Mouse (Mus musculus): ENCODE results near the gene Rbfox1. TPM values are rescaled to one million over a fixed set of nuclear protein-coding genes. Genes with fewer than 3 reads are reported as not detected.

Rbfox1 gene
- polyA plus RNA-seq, 1 experiment from 2014 or later, result 2.7 TPM

GRCm38 (mm10) chr16:5997651-5998050, 112.5 kb downstream of the Rbfox1 start:
- ATAC-seq (ENCODE audit: insufficient number of reproducible peaks, insufficient read depth, low FRiP score, low read depth), result no peak
- Histone ChIP-seq H3K9me3 (ENCODE audit: control insufficient read depth, low read depth, low read length) (no peaks in the 10 kb centered on the region), H3K4me1 (ENCODE audit: control insufficient read depth, insufficient read depth, low read length) (no peaks in the 10 kb centered on the region), H3K36me3 (ENCODE audit: control insufficient read depth, insufficient read depth, low read length) (no peaks in the 10 kb centered on the region), H3K4me2 (replicated peaks; ENCODE audit: low read depth, low read length) (no peak overlapping the region), H3K27ac (ENCODE audit: low read length) (no peak overlapping the region), H3K4me3 (ENCODE audit: low read depth, low read length) (no peak overlapping the region), H3K9ac (replicated peaks; ENCODE audit: low read depth, low read length) (no peak overlapping the region), H3K27me3 (ENCODE audit: control insufficient read depth, insufficient read depth, low read length) (no peaks in the 10 kb centered on the region)
- 84% methylated on average over 4 of the region's 4 CpGs for WGBS

- H3K4me3 ChIP-seq (ENCODE audit: low read depth, low read length), result no peak overlapping the region
- H3K9me3 ChIP-seq (ENCODE audit: control insufficient read depth, low read depth, low read length), result no peaks in the 10 kb centered on the region
- no peaks in the 10 kb centered on the region for H3K36me3 ChIP-seq (ENCODE audit: control insufficient read depth, insufficient read depth, low read length)
- no peak for ATAC-seq (ENCODE audit: insufficient number of reproducible peaks, insufficient read depth, low FRiP score, low read depth)
- no peak overlapping the region for H3K9ac ChIP-seq (replicated peaks; ENCODE audit: low read depth, low read length)
- 29% methylated on average over 1 of the region's 1 CpGs for WGBS
- H3K27me3 ChIP-seq (ENCODE audit: control insufficient read depth, insufficient read depth, low read length), result no peaks in the 10 kb centered on the region
- no peak overlapping the region for H3K27ac ChIP-seq (ENCODE audit: low read length)
- no peak overlapping the region for H3K4me2 ChIP-seq (replicated peaks; ENCODE audit: low read depth, low read length)
- no peaks in the 10 kb centered on the region for H3K4me1 ChIP-seq (ENCODE audit: control insufficient read depth, insufficient read depth, low read length)
Observed at GRCm38 (mm10) chr16:6000016-6000415, 114.9 kb downstream of the Rbfox1 start.

- H3K27me3 ChIP-seq (ENCODE audit: control insufficient read depth, insufficient read depth, low read length), result no peaks in the 10 kb centered on the region
- H3K9me3 ChIP-seq (ENCODE audit: control insufficient read depth, low read depth, low read length), result no peaks in the 10 kb centered on the region
- H3K27ac ChIP-seq (ENCODE audit: low read length), result no peak overlapping the region
- H3K4me2 ChIP-seq (replicated peaks; ENCODE audit: low read depth, low read length), result no peak overlapping the region
- H3K9ac ChIP-seq (replicated peaks; ENCODE audit: low read depth, low read length), result no peak overlapping the region
- no peak for ATAC-seq (ENCODE audit: insufficient number of reproducible peaks, insufficient read depth, low FRiP score, low read depth)
- no peaks in the 10 kb centered on the region for H3K36me3 ChIP-seq (ENCODE audit: control insufficient read depth, insufficient read depth, low read length)
- no peaks in the 10 kb centered on the region for H3K4me1 ChIP-seq (ENCODE audit: control insufficient read depth, insufficient read depth, low read length)
- no peak overlapping the region for H3K4me3 ChIP-seq (ENCODE audit: low read depth, low read length)
Observed at GRCm38 (mm10) chr16:6006996-6007395, 121.8 kb downstream of the Rbfox1 start.

- WGBS, result 84% methylated on average over 3 of the region's 3 CpGs
Observed at GRCm38 (mm10) chr16:6012853-6013252, 127.7 kb downstream of the Rbfox1 start.

GRCm38 (mm10) chr16:6018639-6019038, 133.5 kb downstream of the Rbfox1 start:
- Histone ChIP-seq H3K27me3 (ENCODE audit: control insufficient read depth, insufficient read depth, low read length) (no peaks in the 10 kb centered on the region), H3K36me3 (ENCODE audit: control insufficient read depth, insufficient read depth, low read length) (no peaks in the 10 kb centered on the region), H3K9ac (replicated peaks; ENCODE audit: low read depth, low read length) (no peak overlapping the region), H3K9me3 (ENCODE audit: control insufficient read depth, low read depth, low read length) (no peaks in the 10 kb centered on the region), H3K4me1 (ENCODE audit: control insufficient read depth, insufficient read depth, low read length) (no peaks in the 10 kb centered on the region), H3K4me2 (replicated peaks; ENCODE audit: low read depth, low read length) (no peak overlapping the region), H3K27ac (ENCODE audit: low read length) (no peak overlapping the region), H3K4me3 (ENCODE audit: low read depth, low read length) (no peak overlapping the region)
- WGBS, result 42% methylated on average over 5 of the region's 5 CpGs
- ATAC-seq (ENCODE audit: insufficient number of reproducible peaks, insufficient read depth, low FRiP score, low read depth), result no peak

More at GRCm38 (mm10) chr16:6012853-6013252, 127.7 kb downstream of the Rbfox1 start:
- no peaks in the 10 kb centered on the region for H3K4me1 ChIP-seq (ENCODE audit: control insufficient read depth, insufficient read depth, low read length)
- H3K9me3 ChIP-seq (ENCODE audit: control insufficient read depth, low read depth, low read length), result no peaks in the 10 kb centered on the region
- H3K36me3 ChIP-seq (ENCODE audit: control insufficient read depth, insufficient read depth, low read length), result no peaks in the 10 kb centered on the region
- H3K27ac ChIP-seq (ENCODE audit: low read length), result no peak overlapping the region
- no peak overlapping the region for H3K9ac ChIP-seq (replicated peaks; ENCODE audit: low read depth, low read length)
- H3K27me3 ChIP-seq (ENCODE audit: control insufficient read depth, insufficient read depth, low read length), result no peaks in the 10 kb centered on the region
- ATAC-seq (ENCODE audit: insufficient number of reproducible peaks, insufficient read depth, low FRiP score, low read depth), result no peak
- H3K4me2 ChIP-seq (replicated peaks; ENCODE audit: low read depth, low read length), result no peak overlapping the region
- no peak overlapping the region for H3K4me3 ChIP-seq (ENCODE audit: low read depth, low read length)

- H3K27me3 ChIP-seq (ENCODE audit: control insufficient read depth, insufficient read depth, low read length), result no peaks in the 10 kb centered on the region
- no peaks in the 10 kb centered on the region for H3K36me3 ChIP-seq (ENCODE audit: control insufficient read depth, insufficient read depth, low read length)
- H3K9me3 ChIP-seq (ENCODE audit: control insufficient read depth, low read depth, low read length), result no peaks in the 10 kb centered on the region
- no peak overlapping the region for H3K4me2 ChIP-seq (replicated peaks; ENCODE audit: low read depth, low read length)
- ATAC-seq (ENCODE audit: insufficient number of reproducible peaks, insufficient read depth, low FRiP score, low read depth), result no peak
- no peak overlapping the region for H3K4me3 ChIP-seq (ENCODE audit: low read depth, low read length)
- H3K4me1 ChIP-seq (ENCODE audit: control insufficient read depth, insufficient read depth, low read length), result no peaks in the 10 kb centered on the region
- 20% methylated on average over 1 of the region's 1 CpGs for WGBS
- no peak overlapping the region for H3K9ac ChIP-seq (replicated peaks; ENCODE audit: low read depth, low read length)
- H3K27ac ChIP-seq (ENCODE audit: low read length), result no peak overlapping the region
Observed at GRCm38 (mm10) chr16:6019361-6019760, 134.2 kb downstream of the Rbfox1 start.

- 89% methylated on average over 1 of the region's 1 CpGs for WGBS
- no peak for ATAC-seq (ENCODE audit: insufficient number of reproducible peaks, insufficient read depth, low FRiP score, low read depth)
- H3K27ac ChIP-seq (ENCODE audit: low read length), result no peak overlapping the region
Observed at GRCm38 (mm10) chr16:6031280-6031679, 146.1 kb downstream of the Rbfox1 start.

GRCm38 (mm10) chr16:6032563-6032962, 147.4 kb downstream of the Rbfox1 start:
- Histone ChIP-seq H3K9me3 (ENCODE audit: control insufficient read depth, low read depth, low read length) (no peaks in the 10 kb centered on the region), H3K4me1 (ENCODE audit: control insufficient read depth, insufficient read depth, low read length) (no peaks in the 10 kb centered on the region), H3K27me3 (ENCODE audit: control insufficient read depth, insufficient read depth, low read length) (no peaks in the 10 kb centered on the region), H3K9ac (replicated peaks; ENCODE audit: low read depth, low read length) (no peak overlapping the region), H3K4me2 (replicated peaks; ENCODE audit: low read depth, low read length) (no peak overlapping the region), H3K36me3 (ENCODE audit: control insufficient read depth, insufficient read depth, low read length) (no peaks in the 10 kb centered on the region), H3K27ac (ENCODE audit: low read length) (no peak overlapping the region), H3K4me3 (ENCODE audit: low read depth, low read length) (no peak overlapping the region)
- ATAC-seq (ENCODE audit: insufficient number of reproducible peaks, insufficient read depth, low FRiP score, low read depth), result no peak; the same call in 1 of the 2 replicates
- 87% methylated on average over 7 of the region's 7 CpGs for WGBS

More at GRCm38 (mm10) chr16:6031280-6031679, 146.1 kb downstream of the Rbfox1 start:
- Histone ChIP-seq H3K27me3 (ENCODE audit: control insufficient read depth, insufficient read depth, low read length) (no peaks in the 10 kb centered on the region), H3K4me1 (ENCODE audit: control insufficient read depth, insufficient read depth, low read length) (no peaks in the 10 kb centered on the region), H3K4me3 (ENCODE audit: low read depth, low read length) (no peak overlapping the region), H3K4me2 (replicated peaks; ENCODE audit: low read depth, low read length) (no peak overlapping the region), H3K9ac (replicated peaks; ENCODE audit: low read depth, low read length) (no peak overlapping the region), H3K9me3 (ENCODE audit: control insufficient read depth, low read depth, low read length) (no peaks in the 10 kb centered on the region), H3K36me3 (ENCODE audit: control insufficient read depth, insufficient read depth, low read length) (no peaks in the 10 kb centered on the region)

GRCm38 (mm10) chr16:6034876-6035275, 149.7 kb downstream of the Rbfox1 start:
- no peak overlapping the region for H3K9ac ChIP-seq (replicated peaks; ENCODE audit: low read depth, low read length)
- H3K4me2 ChIP-seq (replicated peaks; ENCODE audit: low read depth, low read length), result no peak overlapping the region
- H3K9me3 ChIP-seq (ENCODE audit: control insufficient read depth, low read depth, low read length), result no peaks in the 10 kb centered on the region
- H3K27me3 ChIP-seq (ENCODE audit: control insufficient read depth, insufficient read depth, low read length), result no peaks in the 10 kb centered on the region
- no peak overlapping the region for H3K4me3 ChIP-seq (ENCODE audit: low read depth, low read length)
- H3K4me1 ChIP-seq (ENCODE audit: control insufficient read depth, insufficient read depth, low read length), result no peaks in the 10 kb centered on the region
- 77% methylated on average over 3 of the region's 3 CpGs for WGBS
- no peak for ATAC-seq (ENCODE audit: insufficient number of reproducible peaks, insufficient read depth, low FRiP score, low read depth)
- H3K27ac ChIP-seq (ENCODE audit: low read length), result no peak overlapping the region
- H3K36me3 ChIP-seq (ENCODE audit: control insufficient read depth, insufficient read depth, low read length), result no peaks in the 10 kb centered on the region
